Mouse (Mus musculus): ENCODE results near the gene Vmn2r9. TPM values are rescaled to one million over a fixed set of nuclear protein-coding genes. Genes with fewer than 3 reads are reported as not detected.

Gene Vmn2r9
- polyA plus RNA-seq (2015; fragmentation: Illumina TruSeq; extraction: RNeasy Lipid Tissue Mini Kit (QIAGEN cat#74804); ENCODE audit: insufficient read depth, low replicate concordance): not detected

DNA sequence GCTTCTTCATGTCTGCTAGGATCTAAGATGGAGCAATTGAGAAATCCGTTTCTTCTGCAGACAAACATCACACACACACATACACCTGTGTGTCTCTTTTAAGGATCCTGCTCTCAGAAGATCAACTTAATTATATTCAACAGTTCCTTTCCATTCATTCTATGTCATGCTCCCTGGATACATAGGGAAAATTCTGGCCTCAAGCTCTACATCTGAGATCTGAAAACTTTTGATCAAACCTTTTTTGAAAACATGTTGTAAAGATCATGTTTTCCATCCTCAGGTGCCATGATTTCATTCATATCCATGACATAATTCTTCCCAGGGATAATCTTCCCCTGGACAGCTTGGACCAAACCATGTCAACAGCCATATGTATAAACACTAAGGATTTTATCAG lies at the start of gene Vmn2r9:
Gene Vmn2r9 (minus strand): TSS at position 101 of the 400 bp plus-strand sequence.

DNA sequence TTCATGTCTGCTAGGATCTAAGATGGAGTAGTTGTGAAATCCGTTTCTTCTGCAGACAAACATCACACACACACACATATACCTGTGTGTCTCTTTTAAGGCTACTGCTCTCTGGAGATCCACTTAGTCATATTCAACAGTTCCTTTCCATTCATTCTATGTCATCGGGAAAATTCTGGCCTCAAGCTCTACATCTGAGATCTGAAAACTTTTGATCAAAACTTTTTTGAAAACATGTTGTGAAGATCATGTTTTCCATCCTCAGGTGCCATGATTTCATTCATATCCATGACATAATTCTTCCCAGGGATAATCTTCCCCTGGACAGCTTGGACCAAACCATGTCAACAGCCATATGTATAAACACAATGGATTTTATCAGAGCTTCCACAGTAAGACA lies 43.7 kb downstream of the Vmn2r9 start, which contains the start of gene Vmn2r8:
Gene Vmn2r8 (minus strand): TSS at position 101 of the 400 bp plus-strand sequence.

DNA sequence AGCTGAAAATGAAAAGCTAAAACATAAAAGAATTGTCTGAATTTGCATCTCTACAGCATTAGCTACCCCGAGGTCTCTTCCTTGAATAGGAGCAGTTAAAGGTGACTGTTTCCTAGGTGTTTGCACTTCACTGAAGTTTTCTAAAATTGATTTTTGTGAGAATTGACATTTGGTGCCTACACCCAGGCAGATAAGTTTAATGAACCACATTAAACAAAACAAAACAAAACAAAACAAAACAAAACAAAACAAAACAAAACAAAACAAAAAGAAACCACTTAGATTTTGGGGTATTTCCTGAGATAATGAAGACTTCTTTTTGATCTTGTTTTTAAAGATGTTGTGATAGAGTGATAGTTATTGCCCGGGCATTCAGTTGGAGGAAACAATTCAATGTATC lies 57.1 kb downstream of the Vmn2r9 start, which contains the start of gene Tmed11:
Gene Tmed11 (minus strand): TSS at position 101 of the 400 bp plus-strand sequence.

Other genes with a start within 250 kb of the Vmn2r9 start
- gene Gak, start 222.8 kb downstream of the Vmn2r9 start, polyA plus RNA-seq (2015; fragmentation: Illumina TruSeq; extraction: RNeasy Lipid Tissue Mini Kit (QIAGEN cat#74804); ENCODE audit: insufficient read depth, low replicate concordance): 91.9 TPM
- 30.0 TPM for gene Tmem175, start 222.8 kb downstream of the Vmn2r9 start, polyA plus RNA-seq (2015; fragmentation: Illumina TruSeq; extraction: RNeasy Lipid Tissue Mini Kit (QIAGEN cat#74804); ENCODE audit: insufficient read depth, low replicate concordance)
- gene Idua, start 192.3 kb downstream of the Vmn2r9 start, polyA plus RNA-seq (2015; fragmentation: Illumina TruSeq; extraction: RNeasy Lipid Tissue Mini Kit (QIAGEN cat#74804); ENCODE audit: insufficient read depth, low replicate concordance): 22.7 TPM
- gene Dgkq, start 182.9 kb downstream of the Vmn2r9 start, polyA plus RNA-seq (2015; fragmentation: Illumina TruSeq; extraction: RNeasy Lipid Tissue Mini Kit (QIAGEN cat#74804); ENCODE audit: insufficient read depth, low replicate concordance): 22.0 TPM
- 0.07 TPM for gene Slc26a1, start 177.0 kb downstream of the Vmn2r9 start, polyA plus RNA-seq (2015; fragmentation: Illumina TruSeq; extraction: RNeasy Lipid Tissue Mini Kit (QIAGEN cat#74804); ENCODE audit: insufficient read depth, low replicate concordance)
- 2.4 TPM for gene Fgfrl1, start 160.2 kb downstream of the Vmn2r9 start, polyA plus RNA-seq (2015; fragmentation: Illumina TruSeq; extraction: RNeasy Lipid Tissue Mini Kit (QIAGEN cat#74804); ENCODE audit: insufficient read depth, low replicate concordance)
- not detected for gene Rnf212, start 77.6 kb downstream of the Vmn2r9 start, polyA plus RNA-seq (2015; fragmentation: Illumina TruSeq; extraction: RNeasy Lipid Tissue Mini Kit (QIAGEN cat#74804); ENCODE audit: insufficient read depth, low replicate concordance)
- not detected for gene Tmed11, start 57.2 kb downstream of the Vmn2r9 start, polyA plus RNA-seq (2015; fragmentation: Illumina TruSeq; extraction: RNeasy Lipid Tissue Mini Kit (QIAGEN cat#74804); ENCODE audit: insufficient read depth, low replicate concordance)
- gene Vmn2r8, start 43.8 kb downstream of the Vmn2r9 start, polyA plus RNA-seq (2015; fragmentation: Illumina TruSeq; extraction: RNeasy Lipid Tissue Mini Kit (QIAGEN cat#74804); ENCODE audit: insufficient read depth, low replicate concordance): not detected
- not detected for gene Vmn2r10, start 153.9 kb upstream of the Vmn2r9 start, polyA plus RNA-seq (2015; fragmentation: Illumina TruSeq; extraction: RNeasy Lipid Tissue Mini Kit (QIAGEN cat#74804); ENCODE audit: insufficient read depth, low replicate concordance)
- gene Vmn2r11, start 207.0 kb upstream of the Vmn2r9 start, polyA plus RNA-seq (2015; fragmentation: Illumina TruSeq; extraction: RNeasy Lipid Tissue Mini Kit (QIAGEN cat#74804); ENCODE audit: insufficient read depth, low replicate concordance): not detected
- not detected for gene Vmn2r12, start 245.3 kb upstream of the Vmn2r9 start, polyA plus RNA-seq (2015; fragmentation: Illumina TruSeq; extraction: RNeasy Lipid Tissue Mini Kit (QIAGEN cat#74804); ENCODE audit: insufficient read depth, low replicate concordance)

Data from spleen, adult 10 weeks (tissue).